In the genomic region with DNA sequence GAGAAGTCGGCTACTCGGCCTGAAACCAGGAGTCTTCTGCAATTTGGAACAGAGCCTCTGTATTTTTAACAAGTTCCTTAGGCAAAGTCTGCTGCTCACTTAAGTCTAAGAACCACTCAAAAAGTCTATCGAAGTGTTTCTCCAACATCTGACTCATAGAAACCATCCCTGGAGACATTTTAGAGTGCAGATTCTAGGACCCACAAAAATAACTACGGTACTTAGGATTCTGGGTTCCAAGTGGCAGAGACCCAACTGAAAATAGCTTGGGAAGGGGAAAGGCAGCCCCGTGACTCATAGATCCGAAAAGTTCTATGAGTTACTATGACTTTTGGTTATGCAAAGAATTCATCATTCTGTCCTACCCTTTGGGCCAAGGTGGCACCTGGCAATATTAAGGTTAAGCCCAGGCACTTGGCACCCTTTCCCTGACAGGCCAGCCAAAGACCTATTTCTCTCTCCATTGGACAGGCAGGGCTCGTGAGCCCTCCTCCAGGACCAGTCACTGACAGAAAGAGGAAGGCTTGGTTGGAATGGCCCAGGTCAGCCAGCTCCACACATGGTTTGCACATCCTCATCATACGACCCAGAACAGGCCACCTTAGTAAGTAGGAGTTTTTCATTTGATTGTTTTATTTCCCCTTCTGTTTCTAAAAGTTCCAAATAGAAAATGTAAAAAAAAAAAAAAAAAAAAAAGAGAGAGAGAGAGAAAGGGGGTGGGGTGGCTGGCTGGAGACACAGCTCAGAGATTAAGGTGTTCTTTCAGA, we compare ENCODE assay signal across 10 mouse cellular contexts. TPM values are rescaled to one million over a fixed set of nuclear protein-coding genes. Genes with fewer than 3 reads are reported as not detected.
DNase-seq lines count a peak whose midpoint lies in the region; ATAC-seq and TF ChIP-seq lines count a peak whose summit lies in the region.
"Had no signal": no experiment of that assay in that cellular context is flagged by ENCODE, and none has a peak within 500 bp of the region (broad histone marks: within the 10 kb centered on the region; RNA-seq: fewer than 3 reads in every experiment).

No protein-coding gene starts in this region.

- no peak overlapping the region for H3K4me3 ChIP-seq in spleen, adult 2 months (ENCODE audit: extremely low read depth, insufficient read depth, insufficient read length)
- H3K4me3 ChIP-seq in lung, embryonic 15.5 days, result no peak overlapping the region
- H3K4me3 ChIP-seq: embryonic facial prominence, embryonic 12.5 days; heart, embryonic 13.5 days had no signal

- DNase-seq in spleen, adult 2 months (ENCODE audit: low read depth in 1 of 2, low spot score in 2 of 2), result no peak
- no peak for DNase-seq in spleen, adult 12 weeks (ENCODE audit: low spot score)
- peak; percentile 64 for DNase-seq in cerebellum, adult 9-11 months
- DNase-seq in yolk sac, embryonic 10.5 days (ENCODE audit: low spot score), result no peak
- DNase-seq in layer of hippocampus, adult 18-20 months (ENCODE audit: low spot score in 2 of 2), result no peak
- no peak for DNase-seq in left cerebral cortex, adult 18-20 months (ENCODE audit: low spot score in 2 of 2)

- no peaks in the 10 kb centered on the region for H3K27me3 ChIP-seq in spleen, adult 2 months (ENCODE audit: control insufficient read depth, insufficient read depth, low read length)
- H3K27me3 ChIP-seq in lung, embryonic 15.5 days, result no peaks in the 10 kb centered on the region
- H3K27me3 ChIP-seq: embryonic facial prominence, embryonic 12.5 days had no signal

- H3K36me3 ChIP-seq in spleen, adult 2 months (ENCODE audit: control insufficient read depth, insufficient read depth, low read length), result no peaks in the 10 kb centered on the region
- no peaks in the 10 kb centered on the region for H3K36me3 ChIP-seq in lung, embryonic 15.5 days
- H3K36me3 ChIP-seq: embryonic facial prominence, embryonic 12.5 days; heart, embryonic 13.5 days had no signal

- WGBS in spleen, adult 2 months, result 82% methylated on average over 8 of the region's 8 CpGs
- 71% methylated on average over 8 of the region's 8 CpGs for WGBS in lung, embryonic 15.5 days

- TF ChIP-seq CTCF in spleen, adult 2 months (IDR thresholded peaks at IDR 0.05; ENCODE audit: extremely low read depth, insufficient read depth, insufficient read length, insufficient replicate concordance), result no peak

- H3K9me3 ChIP-seq in lung, embryonic 15.5 days, result no peaks in the 10 kb centered on the region
- H3K9me3 ChIP-seq: embryonic facial prominence, embryonic 12.5 days; heart, embryonic 13.5 days had no signal

- no peak overlapping the region for H3K9ac ChIP-seq in lung, embryonic 15.5 days
- H3K9ac ChIP-seq: embryonic facial prominence, embryonic 12.5 days; heart, embryonic 13.5 days had no signal

- no peak overlapping the region for H3K4me2 ChIP-seq in lung, embryonic 15.5 days
- H3K4me2 ChIP-seq: embryonic facial prominence, embryonic 12.5 days; heart, embryonic 13.5 days had no signal

- no peak for TF ChIP-seq POLR2A in spleen, adult 2 months (IDR thresholded peaks at IDR 0.05; ENCODE audit: low read depth, low read length)

- ATAC-seq in lung, embryonic 15.5 days (ENCODE audit: borderline replicate concordance, extremely low read depth, low FRiP score, low TSS enrichment), result no peak
- ATAC-seq: inflammation-experienced regulatory T-cells, adult 6 months had no signal

- peak overlapping the region; percentile 25; the same call in 1 of the 2 replicates for H3K27ac ChIP-seq in spleen, adult 2 months (ENCODE audit: insufficient read depth, low read length)
- H3K27ac ChIP-seq in lung, embryonic 15.5 days, result peak overlapping the region; percentile 55
- H3K27ac ChIP-seq: heart, embryonic 13.5 days had no signal

- peaks cover 11% of the 10 kb centered on the region; the same call in 1 of the 2 replicates for H3K4me1 ChIP-seq in spleen, adult 2 months (ENCODE audit: control insufficient read depth, insufficient read depth, insufficient read length)
- peaks cover 33% of the 10 kb centered on the region for H3K4me1 ChIP-seq in lung, embryonic 15.5 days
- H3K4me1 ChIP-seq: heart, embryonic 13.5 days had no signal

RNA-seq across cellular contexts. Expression of a gene that starts 27.6 kb away (rescaled TPM):
- 30.3 and 47.5 TPM in 2 replicates for polyA plus RNA-seq in spleen, adult 2 months (2012; rRNA removed)
- 24.1 and 25.1 TPM in 2 replicates for polyA plus RNA-seq in lung, embryonic 15.5 days (2015; fragmentation: Nextera tagmentation; extraction: Ambion mirVana)
- 100 to 1,000 TPM; 219 to 232 TPM for total RNA-seq in layer of hippocampus, adult 18-20 months (2021)
- total RNA-seq in left cerebral cortex, adult 18-20 months (2021), result 10 to 100 TPM; 54.7 to 54.9 TPM
